Mouse (Mus musculus): ENCODE measurements at regions not wholly inside any gene's neighbourhood (a gene's known extent, or its start where the extent isn't known, plus 50 kb on each side); places are given as distances from the start of the nearest gene placed in this dataset.

DNA sequence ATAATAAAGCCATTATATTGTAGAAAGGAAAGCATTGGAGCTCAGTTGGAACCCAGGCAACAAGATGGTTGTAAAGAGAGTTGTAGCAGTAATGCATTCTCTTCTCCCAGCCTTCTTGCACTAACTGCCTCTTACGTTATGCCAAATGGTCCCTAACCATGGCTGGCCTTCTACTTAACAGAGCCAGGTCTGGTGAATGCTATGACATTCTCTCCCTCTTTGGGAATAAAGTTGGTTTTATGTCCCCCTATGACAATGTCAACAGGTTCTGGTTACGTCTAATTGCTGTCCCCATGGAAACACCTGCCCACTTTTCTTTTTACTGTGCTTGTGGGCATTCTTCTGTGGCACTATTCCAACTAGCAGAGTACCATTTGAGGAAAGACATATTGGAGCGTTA, 126.4 kb upstream of the Npvf start:
- no peak for ATAC-seq

DNA sequence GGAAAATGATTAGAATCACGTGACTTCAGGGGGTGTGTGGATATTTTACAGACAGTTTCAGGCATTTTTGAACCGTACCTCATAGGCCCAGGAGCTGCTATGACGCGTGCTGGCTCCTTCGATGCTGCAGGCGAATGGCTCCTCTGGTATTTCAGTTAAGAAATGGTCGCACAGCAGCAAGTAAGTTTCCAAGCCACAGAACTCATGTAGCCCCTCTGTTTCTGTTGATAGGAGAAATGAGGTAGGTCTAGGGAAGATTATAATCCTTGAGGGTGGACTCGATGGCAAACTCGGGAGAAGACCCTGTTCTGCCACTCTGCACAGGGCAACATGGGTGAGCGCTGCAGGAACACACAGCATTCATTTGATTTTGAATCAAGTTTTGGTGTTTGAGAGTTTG, 127.0 kb upstream of the Npvf start:
- no peak for ATAC-seq

DNA sequence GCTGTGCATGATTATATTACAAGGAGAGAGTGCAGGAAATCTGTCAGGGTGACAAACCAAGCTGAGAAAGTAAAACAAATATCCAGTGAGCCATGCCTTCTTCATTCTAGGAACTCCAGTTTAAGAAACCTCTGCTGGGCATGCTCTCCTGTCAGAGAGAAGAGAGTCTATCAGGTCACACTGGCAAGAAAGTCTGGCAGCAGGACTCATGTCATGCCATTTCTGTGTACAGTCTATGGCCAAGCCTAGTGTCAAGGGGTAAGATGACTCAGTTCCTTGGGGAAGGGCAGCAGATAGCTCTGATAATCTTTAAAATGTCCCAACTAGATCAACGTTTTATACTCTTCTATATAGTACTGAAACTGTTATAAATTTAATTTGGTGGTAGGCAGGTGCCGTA, 128.0 kb upstream of the Npvf start:
- no peak for ATAC-seq

DNA sequence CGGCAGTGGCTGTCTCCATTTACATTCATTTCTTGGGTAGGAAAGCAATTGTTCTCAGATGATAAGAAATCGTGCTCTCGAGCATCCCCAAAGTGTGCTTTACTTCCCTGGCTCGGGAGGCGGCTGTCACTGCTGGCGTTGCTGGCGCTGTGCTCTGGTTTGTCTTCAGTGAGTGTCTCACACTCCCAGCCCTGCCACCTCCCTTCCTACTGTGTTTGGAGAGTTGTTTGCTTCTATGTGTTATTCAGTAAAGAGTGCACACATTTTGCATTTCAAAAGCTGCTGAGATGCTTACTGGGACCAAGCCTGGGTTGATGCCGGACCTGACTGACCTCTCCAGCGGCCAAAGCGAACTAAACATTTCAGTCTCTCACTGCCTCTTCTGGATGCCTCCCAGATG, 129.3 kb upstream of the Npvf start:
- no peak for ATAC-seq

DNA sequence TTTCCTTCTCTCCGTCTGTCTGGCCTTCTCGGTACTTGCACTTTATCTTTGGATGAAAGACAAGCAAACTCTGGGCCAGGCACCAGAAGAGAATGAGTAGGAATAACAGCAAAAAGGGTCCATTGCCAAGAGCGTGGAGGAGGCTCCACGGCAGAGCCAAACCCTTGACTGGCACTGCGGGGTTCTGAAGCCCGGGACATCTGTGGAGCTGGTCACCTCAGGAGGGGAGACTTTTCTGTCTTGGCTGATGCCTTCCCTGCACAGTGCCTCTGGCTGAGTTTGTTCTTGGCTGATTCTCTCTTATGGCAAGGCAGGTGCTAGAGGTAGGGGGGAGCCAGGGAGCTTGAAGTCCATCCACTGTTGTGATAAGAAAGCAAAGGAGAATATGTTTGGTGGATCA, 130.1 kb upstream of the Npvf start:
- no peak for ATAC-seq

DNA sequence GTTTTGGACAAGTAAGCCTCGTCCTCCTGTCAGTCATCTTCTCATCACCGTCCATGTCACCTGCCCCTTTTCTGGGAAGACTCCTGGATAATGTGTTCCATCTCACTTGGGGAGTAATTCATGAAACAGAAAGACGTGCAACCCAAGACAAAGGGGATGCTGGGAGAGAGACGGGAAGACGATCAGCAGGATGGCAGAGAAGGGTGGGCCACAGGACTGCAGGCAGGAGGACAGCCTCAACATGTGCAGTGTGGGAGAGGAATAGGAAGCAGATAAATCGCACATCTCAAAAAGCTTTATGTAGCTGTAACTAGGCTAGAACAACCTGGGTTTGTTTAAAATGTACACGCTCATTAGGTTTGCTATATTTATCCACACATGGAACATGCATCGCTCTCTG, 133.4 kb upstream of the Npvf start:
- no peak for ATAC-seq

DNA sequence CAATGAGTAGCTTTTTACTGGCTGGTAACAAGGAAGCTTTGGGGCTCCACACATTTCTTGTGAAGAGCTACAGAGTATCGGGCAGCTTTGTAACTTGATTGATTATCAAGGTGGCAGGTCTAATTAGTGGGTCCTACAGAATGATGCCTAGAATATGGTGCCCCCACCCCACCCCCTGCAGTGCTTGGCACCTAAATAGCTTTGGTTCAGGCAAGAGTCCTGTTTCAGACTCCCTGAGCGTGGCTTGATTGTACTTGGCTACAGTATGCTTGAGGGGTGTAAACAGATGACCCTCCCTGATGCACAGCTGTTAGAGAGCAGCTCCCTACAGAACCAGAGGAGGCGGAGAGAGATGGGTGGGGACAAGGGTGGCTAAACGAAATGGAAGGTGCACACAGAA, 145.7 kb upstream of the Npvf start:
- no peak for ATAC-seq

DNA sequence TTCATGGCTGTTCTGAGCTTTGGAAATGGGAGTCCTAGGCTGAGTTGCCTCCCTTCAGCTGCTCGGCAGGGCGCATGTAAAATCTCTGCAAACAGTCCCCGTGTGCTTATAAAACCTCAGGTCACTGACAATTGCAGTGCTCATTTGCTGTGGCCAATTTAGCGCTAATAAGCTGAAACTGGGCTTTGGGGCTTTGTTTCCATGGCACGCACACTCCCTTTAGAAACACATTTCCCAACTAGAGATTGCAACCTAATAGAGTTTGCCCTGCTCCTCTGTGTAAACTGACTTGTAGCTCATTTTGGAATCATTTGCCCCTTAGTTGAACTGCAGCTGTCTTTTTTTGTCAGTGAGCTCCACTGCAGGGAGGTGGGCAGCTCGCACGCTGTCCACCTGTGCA, 148.7 kb upstream of the Npvf start:
- ATAC-seq, result no peak

DNA sequence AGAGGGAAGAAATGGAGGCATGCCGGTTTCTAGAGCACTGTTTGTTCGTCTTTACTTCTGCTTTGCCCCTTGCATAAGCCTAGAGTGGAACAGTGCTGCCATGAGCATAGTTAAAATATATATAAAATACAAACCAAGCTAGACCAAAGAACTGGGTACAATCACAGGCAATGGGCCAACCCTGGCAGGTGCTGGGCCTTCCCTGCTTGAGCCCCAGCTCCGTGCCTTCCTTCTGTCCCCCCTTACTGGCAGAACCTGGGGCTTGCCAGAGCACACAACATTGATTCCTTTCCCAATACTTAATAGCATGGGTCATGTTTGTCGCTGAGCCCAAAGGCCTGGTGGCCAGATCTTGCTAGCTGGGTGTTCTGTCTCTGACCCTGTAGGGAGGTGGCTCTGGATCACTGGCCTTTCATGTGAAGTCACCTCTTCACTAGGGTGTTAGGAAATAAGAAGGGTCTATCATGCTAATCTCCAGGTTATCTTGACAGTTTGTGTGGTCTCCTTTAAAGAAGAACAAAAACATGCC, 150.3 kb upstream of the Npvf start:
- ATAC-seq, result no peak

DNA sequence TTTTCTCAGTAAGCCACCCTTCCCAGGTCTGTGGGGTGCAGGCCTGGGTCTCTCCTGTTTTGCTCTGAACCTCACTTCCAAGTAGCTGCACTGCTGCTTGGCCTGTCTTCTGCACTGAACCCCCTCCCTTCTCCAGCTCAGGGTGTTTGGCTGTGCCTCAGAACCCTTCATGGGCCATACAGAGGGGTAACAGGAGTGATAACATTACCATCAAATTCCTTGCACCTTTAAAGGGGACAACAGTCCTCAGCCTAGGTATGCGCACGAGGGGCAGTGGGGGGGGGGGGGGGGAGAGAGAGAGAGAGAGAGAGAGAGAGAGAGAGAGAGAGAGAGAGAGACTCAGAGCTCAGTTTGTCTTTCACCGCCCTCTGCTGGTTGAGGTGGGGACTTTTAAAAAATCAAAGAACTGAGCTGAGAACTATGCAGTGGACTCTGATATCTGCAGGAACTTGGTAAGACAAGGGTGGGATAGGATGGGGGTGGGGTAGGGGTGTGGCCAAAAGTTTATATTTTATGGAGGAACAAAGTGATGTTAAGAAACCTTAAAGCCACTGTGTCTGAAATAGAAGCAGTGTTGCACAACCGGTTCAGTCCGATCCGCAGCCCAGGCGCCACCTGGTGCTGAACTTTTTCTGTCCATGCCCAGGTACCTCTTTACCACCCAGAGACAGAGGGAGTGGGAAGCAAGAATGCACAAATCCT, 152.3 kb upstream of the Npvf start:
- no peak for ATAC-seq

DNA sequence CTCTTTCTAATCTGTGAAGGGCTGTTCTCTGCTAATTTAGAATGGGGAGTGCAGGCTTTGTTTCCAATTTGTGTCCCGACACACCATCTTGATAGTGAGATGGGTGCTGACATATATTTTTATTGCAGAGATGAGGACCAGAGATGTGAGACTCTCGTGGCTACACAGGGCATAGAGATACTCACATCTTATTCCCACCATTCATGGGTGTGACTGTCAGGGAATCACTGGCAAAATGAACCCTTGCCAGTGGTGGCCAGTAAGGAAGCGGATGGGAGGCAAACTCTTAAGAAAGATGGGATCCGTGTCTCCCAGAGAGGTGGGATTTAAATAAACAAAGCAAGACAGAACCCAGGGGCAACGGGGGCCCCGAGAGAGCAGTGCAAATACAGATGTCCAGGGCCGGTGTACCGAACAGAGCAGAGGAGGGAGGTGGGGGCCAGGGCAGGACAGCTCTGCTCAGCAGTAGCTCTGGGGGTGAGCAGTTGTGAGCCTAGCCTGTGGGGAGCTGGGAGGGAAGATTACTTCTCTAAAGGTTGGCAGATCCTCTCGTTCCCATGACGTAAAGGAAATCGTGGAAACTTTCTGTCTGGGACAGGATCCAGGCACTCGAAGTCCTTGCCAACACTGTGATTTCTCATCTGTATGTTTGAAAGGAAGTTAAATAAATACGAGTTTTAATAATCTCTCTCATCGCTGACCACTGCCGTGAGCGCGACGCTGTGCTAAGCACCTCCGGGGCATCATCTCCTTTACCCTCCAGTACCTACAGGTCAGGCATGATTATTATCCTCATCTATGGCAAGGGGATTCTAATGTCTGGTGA, 153.2 kb upstream of the Npvf start:
- no peak for ATAC-seq

DNA sequence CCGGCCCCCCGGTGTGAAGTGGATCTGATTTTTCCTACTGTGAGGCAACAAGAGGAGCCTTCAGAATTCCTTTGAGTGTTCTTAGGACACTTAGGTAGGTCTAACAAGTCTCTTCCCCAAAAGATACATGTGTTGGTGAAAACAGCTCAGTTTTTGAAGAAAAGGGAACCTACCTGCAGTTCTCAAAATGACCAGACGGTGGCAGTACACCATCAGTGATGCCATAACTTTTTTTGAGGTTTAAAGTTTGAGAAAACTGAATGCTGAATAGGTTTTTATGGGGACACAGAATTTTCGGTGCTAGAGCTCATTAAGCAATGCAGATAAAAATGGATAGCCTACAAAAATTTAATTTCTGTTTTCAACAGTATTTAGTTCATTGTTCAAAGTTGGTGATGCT, 153.9 kb upstream of the Npvf start:
- ATAC-seq, result no peak

DNA sequence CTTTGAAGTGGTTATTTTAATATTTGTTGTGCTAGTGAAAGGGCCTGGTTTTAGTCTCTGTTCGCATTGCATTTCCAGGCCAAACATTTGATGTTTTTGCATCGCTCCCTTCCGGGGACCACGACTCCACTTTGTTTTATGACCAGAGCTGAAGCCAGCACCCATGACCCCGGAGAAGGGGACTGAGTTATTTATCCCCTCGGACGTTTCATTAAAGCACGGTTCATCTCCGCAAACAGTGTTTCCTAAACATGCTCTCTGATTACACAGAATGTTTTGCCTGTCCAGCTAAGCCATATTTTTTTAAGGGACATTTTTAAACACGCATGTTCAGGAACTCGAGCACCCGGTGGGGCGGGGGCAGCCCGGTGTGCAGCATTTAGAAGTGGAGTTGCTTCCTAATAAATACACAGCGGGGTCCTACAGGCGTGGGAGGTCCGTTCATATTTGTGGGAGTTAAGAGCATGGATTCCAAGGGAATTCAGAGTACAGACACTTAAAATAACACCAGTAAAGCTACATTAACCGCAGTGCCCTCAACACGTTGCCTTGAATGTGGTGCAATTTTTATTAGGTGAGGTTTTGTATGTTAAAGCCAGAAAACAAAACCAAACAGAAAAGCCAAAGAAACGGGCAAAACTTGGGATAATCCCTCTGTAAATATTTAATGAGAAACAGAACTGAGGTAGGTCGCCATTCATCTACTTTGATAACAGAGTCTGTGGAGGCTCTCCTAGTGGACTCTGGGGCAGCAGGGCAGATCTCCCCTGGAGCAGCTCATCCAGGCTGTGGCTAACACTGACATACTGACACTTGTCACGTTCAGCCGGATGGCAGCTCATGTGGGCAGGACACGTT, 154.8 kb upstream of the Npvf start:
- no peak for ATAC-seq

DNA sequence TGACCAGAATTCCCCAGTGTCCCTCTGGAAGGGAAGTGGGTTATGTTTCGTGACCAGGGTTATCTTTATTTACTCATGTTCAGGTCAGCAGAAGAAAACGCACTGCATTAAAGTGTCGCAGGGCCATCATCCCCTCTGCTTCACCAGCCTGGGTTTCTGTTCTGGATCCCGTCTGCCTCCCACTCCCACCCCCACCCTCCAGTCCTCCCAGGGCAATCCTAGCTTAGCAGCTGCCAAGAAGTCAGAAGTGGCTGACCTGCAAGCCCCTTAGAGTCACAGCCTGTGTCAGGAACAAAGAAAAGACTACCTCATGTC, 155.4 kb upstream of the Npvf start:
- no peak for ATAC-seq

DNA sequence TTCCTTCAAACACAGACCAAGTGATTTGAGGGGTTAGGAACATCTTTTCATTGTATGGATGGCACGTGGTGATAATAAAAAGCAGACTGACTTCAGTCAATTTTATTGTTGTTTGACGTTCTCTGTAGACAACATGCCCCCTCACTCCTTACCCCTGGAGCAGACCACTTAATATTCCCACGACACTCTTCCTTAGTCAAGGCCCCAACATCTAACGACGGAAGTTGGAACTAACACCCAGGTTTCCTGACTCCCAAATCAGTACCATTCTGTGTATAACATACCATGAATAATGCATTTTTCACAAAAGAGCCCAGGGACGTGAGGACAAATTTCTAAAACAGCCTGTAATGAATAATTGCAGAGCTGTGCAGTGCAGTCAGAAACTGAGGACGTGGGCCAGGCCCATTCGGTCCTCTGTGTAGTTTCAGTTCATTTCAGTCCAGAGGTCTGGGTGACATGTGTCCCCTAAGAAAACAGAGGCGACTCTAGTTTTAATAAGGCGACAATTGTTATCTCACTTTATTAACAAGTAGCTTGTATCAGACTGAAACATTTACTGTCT, 160.8 kb upstream of the Npvf start:
- no peak for ATAC-seq

DNA sequence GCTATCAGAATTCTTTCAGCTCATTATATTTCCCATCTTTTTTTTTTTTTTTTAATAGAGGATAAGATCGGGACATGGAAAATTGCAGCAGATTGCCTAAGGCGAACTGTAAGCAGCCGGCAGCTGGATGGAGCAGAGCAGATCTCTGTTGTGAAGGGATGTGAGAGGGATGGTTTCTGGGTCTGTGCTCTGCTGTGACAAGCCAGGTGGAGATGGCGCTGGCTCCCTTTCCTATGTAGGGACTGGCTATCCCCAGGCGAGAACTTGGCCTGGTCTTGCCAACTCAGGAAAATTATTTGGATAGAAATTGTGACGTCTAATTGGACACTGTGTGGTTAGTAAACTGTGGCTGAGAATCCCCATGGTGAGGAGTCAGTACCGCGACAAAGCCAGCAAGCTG, 161.3 kb upstream of the Npvf start:
- ATAC-seq, result no peak

DNA sequence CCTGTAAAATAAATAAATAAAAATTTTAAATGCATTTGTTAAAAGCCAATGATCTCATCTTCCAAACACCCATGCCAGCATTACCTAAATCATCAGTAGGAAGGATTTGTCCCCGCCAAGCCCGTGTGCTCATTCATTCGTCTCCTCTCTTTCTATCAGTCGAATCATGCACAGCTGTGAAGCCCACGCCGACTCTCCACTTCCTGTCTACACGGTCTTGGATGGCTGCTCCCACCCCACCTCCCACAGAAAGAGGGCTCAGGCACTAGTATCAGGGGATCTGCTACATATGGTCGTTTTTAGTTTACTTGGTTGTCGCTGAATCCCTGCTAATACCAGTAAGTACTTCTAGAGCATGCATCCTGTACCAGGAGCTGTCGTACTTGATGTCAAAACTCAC, 163.2 kb upstream of the Npvf start:
- ATAC-seq, result no peak

DNA sequence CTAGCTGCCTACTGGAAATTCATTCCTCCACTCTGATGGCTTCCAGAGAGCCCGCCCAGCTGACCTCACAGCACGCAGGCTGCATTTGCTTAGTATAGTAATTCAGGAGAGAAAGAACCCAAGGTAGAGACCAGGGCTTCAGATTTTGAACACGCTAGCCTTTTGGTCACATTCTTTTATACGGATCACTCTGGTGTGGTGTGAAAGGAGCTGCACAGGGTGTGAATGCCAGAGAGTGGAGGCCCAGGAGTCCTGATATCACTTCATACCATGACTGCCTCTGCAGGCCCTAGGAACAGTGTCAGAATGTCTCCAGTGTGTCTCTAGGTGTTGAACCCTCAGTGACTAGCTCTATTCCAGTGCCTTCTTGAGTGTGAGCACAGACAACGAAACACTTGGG, 164.2 kb upstream of the Npvf start:
- no peak for ATAC-seq

DNA sequence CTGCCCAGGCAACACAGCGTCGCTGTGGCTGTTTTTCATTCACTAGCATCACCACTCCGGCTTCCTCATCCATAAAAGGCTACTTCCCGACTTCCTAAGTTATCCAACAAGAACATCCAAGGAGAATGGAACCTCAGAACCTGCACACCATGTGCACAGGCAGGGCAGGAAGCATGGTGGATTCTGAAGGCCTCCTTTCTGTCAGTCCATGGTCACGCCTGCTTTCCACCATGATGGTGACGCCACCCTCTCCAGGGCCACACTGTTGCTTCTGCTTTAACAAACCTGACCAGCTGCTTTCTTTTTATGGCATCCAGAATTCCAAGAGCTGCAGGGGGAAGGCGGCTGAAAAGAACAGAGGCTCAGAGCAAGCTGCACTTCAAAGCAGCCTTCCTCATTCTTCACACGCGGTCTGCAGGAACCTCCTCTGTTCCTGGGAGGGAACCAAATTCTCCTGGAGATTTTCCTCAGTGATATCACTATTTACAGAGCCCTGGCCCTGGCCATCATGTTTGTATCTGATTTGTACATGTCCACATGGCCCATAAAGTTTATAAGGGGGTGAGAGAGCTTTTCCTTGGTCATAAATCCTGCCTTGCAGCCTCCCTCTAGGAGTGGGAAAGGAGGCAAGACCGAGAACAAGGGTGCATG, 164.8 kb upstream of the Npvf start:
- no peak for ATAC-seq

DNA sequence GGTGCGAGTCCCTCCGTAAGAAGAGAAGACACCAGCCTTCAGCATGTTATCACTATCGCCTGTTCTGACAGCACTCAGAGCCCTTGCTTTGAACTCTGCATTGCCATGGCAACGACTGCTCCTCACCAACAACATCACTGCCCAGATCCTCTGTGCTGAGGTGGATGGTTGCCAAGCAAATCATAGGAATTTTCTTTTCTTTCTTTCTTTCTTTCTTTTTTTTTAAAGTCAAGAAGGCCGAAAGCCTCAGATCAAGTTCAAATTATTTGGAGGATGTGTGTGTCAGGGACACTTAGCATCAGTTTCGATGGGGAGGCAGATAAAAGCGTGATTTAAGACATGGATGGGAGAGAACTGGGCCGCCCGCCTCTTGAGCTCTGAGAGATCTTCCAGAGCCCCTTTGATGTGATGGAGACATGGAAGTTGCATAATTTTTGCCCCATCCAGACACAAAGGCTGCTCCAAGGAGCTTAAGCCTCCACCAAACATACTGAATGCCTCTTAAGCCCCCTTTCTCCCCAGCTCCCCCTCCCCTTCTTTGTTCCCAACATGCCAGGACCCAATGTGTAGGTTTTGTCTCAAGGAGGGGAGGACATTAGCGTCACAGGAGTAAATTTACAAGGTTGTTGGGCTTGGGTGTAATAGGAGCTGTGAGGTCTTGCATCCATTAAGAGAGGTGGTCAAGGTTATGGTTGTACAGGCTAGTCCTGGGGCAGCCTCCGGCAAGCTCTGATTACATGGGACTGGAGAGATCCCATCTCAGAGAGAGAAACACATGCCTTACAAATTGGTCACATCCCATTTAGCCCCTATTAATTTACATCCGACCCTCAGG, 167.4 kb upstream of the Npvf start:
- no peak for ATAC-seq

DNA sequence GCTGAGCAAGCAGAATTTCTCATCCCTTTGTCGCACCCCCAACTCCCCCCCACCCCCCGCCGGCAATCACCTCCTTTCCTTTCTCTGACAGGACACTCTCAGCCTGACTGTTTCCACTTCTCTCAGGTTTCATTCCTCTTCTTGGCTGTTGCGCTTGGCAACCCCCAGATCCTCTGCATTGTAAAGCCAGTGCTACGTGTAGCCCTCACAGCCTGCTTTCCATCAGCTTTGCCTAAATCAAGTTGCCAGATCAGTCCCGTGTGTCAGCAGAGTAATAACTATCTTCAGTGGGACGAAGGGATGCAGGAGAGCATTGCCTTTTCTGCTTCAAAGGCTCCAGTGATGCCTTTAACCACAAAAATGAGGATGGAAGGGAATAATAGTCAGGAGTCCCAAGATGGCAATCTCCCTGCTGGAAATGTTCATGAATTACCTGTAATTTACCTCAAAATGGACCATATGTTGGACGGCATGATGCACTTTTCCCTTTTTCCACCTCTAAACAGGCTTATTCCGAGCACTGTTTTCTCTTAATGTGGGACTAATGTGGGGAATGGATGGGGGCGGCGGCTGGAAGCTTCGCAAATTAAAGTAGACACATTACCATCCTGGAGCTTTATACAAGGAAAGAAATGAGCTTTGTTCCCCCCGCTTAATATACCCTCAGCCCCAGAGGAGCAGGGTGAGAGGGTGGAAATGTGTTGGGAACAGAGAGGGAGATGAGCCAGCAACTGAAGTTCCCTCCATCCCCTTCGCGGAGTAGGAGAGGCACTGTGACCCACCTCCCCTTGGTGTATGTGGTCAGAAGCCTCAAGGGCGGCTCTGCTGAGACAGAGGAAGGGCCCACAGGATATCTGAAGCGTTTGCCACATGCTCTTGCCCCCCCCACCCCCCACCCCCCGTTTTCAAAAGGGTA, 168.3 kb upstream of the Npvf start:
- no peak for ATAC-seq
